Mouse (Mus musculus): Measurements from ENCODE around the gene 2900026A02Rik. TPM values are rescaled to one million over a fixed set of nuclear protein-coding genes. Genes with fewer than 3 reads are reported as not detected.

2900026A02Rik gene
- polyA plus RNA-seq, 1 experiment from 2014 or later, result 7.2 TPM

GRCm38 (mm10) chr5:113204193-113204592 lies 16.8 kb downstream of the 2900026A02Rik start:
- Histone ChIP-seq H3K4me1 (ENCODE audit: insufficient read depth, low read length) (peaks cover 28% of the 10 kb centered on the region), H3K4me2 (replicated peaks; ENCODE audit: low read depth, low read length) (no peak overlapping the region), H3K36me3 (ENCODE audit: insufficient read depth, low read length) (peaks cover 3% of the 10 kb centered on the region; the same call in 1 of the 2 replicates), H3K27ac (ENCODE audit: low read length) (no peak overlapping the region), H3K9ac (replicated peaks; ENCODE audit: low read length) (no peak overlapping the region), H3K4me3 (ENCODE audit: low read length) (no peak overlapping the region), H3K27me3 (ENCODE audit: insufficient read depth, low read length) (no peaks in the 10 kb centered on the region), H3K9me3 (ENCODE audit: low read length) (peaks cover 6% of the 10 kb centered on the region; the same call in 1 of the 2 replicates)
- 84% methylated on average over 9 of the region's 9 CpGs for WGBS
- ATAC-seq (ENCODE audit: low FRiP score, low TSS enrichment), result no peak

- 80% methylated on average over 10 of the region's 10 CpGs for WGBS
- Histone ChIP-seq H3K27me3 (ENCODE audit: insufficient read depth, low read length) (no peaks in the 10 kb centered on the region), H3K9ac (replicated peaks; ENCODE audit: low read length) (no peak overlapping the region), H3K27ac (ENCODE audit: low read length) (0 out of 2 replicates have a peak overlapping the region, but pooled peaks have one; percentile 33), H3K36me3 (ENCODE audit: insufficient read depth, low read length) (peaks cover 3% of the 10 kb centered on the region; the same call in 1 of the 2 replicates), H3K4me1 (ENCODE audit: insufficient read depth, low read length) (peaks cover 7% of the 10 kb centered on the region; the same call in 1 of the 2 replicates), H3K4me2 (replicated peaks; ENCODE audit: low read depth, low read length) (no peak overlapping the region), H3K9me3 (ENCODE audit: low read length) (peaks cover 6% of the 10 kb centered on the region; the same call in 1 of the 2 replicates), H3K4me3 (ENCODE audit: low read length) (no peak overlapping the region)
- no peak for ATAC-seq (ENCODE audit: low FRiP score, low TSS enrichment)
Observed at GRCm38 (mm10) chr5:113199772-113200134, 21.3 kb downstream of the 2900026A02Rik start.

- H3K4me3 ChIP-seq (ENCODE audit: low read length), result no peak overlapping the region
- no peak overlapping the region for H3K4me2 ChIP-seq (replicated peaks; ENCODE audit: low read depth, low read length)
- H3K36me3 ChIP-seq (ENCODE audit: insufficient read depth, low read length), result peaks cover 3% of the 10 kb centered on the region; the same call in 1 of the 2 replicates
- peak overlapping the region; percentile 6 for H3K27ac ChIP-seq (ENCODE audit: low read length)
- H3K4me1 ChIP-seq (ENCODE audit: insufficient read depth, low read length), result peaks cover 7% of the 10 kb centered on the region; the same call in 1 of the 2 replicates
- ATAC-seq (ENCODE audit: low FRiP score, low TSS enrichment), result no peak
- no peaks in the 10 kb centered on the region for H3K27me3 ChIP-seq (ENCODE audit: insufficient read depth, low read length)
- H3K9me3 ChIP-seq (ENCODE audit: low read length), result peaks cover 6% of the 10 kb centered on the region; the same call in 1 of the 2 replicates
- WGBS, result 52% methylated on average over 8 of the region's 8 CpGs
- H3K9ac ChIP-seq (replicated peaks; ENCODE audit: low read length), result no peak overlapping the region
Observed at GRCm38 (mm10) chr5:113199126-113199771, 21.8 kb downstream of the 2900026A02Rik start.

GRCm38 (mm10) chr5:113196916-113197794 lies 23.9 kb downstream of the 2900026A02Rik start:
- Histone ChIP-seq H3K4me3 (ENCODE audit: low read length) (no peak overlapping the region), H3K4me1 (ENCODE audit: insufficient read depth, low read length) (peaks cover 7% of the 10 kb centered on the region; the same call in 1 of the 2 replicates), H3K9ac (replicated peaks; ENCODE audit: low read length) (0 out of 2 replicates have a peak overlapping the region, but pooled peaks have one; percentile 1), H3K9me3 (ENCODE audit: low read length) (no peaks in the 10 kb centered on the region), H3K27me3 (ENCODE audit: insufficient read depth, low read length) (no peaks in the 10 kb centered on the region), H3K4me2 (replicated peaks; ENCODE audit: low read depth, low read length) (no peak overlapping the region), H3K27ac (ENCODE audit: low read length) (peak overlapping the region; percentile 78), H3K36me3 (ENCODE audit: insufficient read depth, low read length) (no peaks in the 10 kb centered on the region)
- 38% methylated on average over 9 of the region's 9 CpGs for WGBS
- no peak for ATAC-seq (ENCODE audit: low FRiP score, low TSS enrichment)

GRCm38 (mm10) chr5:113195907-113196306 lies 25.1 kb downstream of the 2900026A02Rik start:
- Histone ChIP-seq H3K36me3 (ENCODE audit: insufficient read depth, low read length) (peaks cover 4% of the 10 kb centered on the region; the same call in 1 of the 2 replicates), H3K4me1 (ENCODE audit: insufficient read depth, low read length) (peaks cover 7% of the 10 kb centered on the region; the same call in 1 of the 2 replicates), H3K27me3 (ENCODE audit: insufficient read depth, low read length) (no peaks in the 10 kb centered on the region), H3K9ac (replicated peaks; ENCODE audit: low read length) (no peak overlapping the region), H3K9me3 (ENCODE audit: low read length) (no peaks in the 10 kb centered on the region), H3K27ac (ENCODE audit: low read length) (no peak overlapping the region), H3K4me2 (replicated peaks; ENCODE audit: low read depth, low read length) (no peak overlapping the region), H3K4me3 (ENCODE audit: low read length) (no peak overlapping the region)
- ATAC-seq (ENCODE audit: low FRiP score, low TSS enrichment), result no peak
- WGBS, result 84% methylated on average over 6 of the region's 6 CpGs

- Histone ChIP-seq H3K27me3 (ENCODE audit: insufficient read depth, low read length) (no peaks in the 10 kb centered on the region), H3K4me2 (replicated peaks; ENCODE audit: low read depth, low read length) (no peak overlapping the region), H3K27ac (ENCODE audit: low read length) (no peak overlapping the region), H3K4me1 (ENCODE audit: insufficient read depth, low read length) (peaks cover 7% of the 10 kb centered on the region; the same call in 1 of the 2 replicates), H3K4me3 (ENCODE audit: low read length) (no peak overlapping the region), H3K9ac (replicated peaks; ENCODE audit: low read length) (no peak overlapping the region), H3K9me3 (ENCODE audit: low read length) (no peaks in the 10 kb centered on the region), H3K36me3 (ENCODE audit: insufficient read depth, low read length) (peaks cover 5% of the 10 kb centered on the region; the same call in 1 of the 2 replicates)
- WGBS, result 81% methylated on average over 12 of the region's 12 CpGs
- ATAC-seq (ENCODE audit: low FRiP score, low TSS enrichment), result no peak
Observed at GRCm38 (mm10) chr5:113195451-113195850, 25.6 kb downstream of the 2900026A02Rik start.

GRCm38 (mm10) chr5:113193762-113194161 lies 27.3 kb downstream of the 2900026A02Rik start:
- no peak overlapping the region for H3K9ac ChIP-seq (replicated peaks; ENCODE audit: low read length)
- no peak overlapping the region for H3K27ac ChIP-seq (ENCODE audit: low read length)
- ATAC-seq (ENCODE audit: low FRiP score, low TSS enrichment), result no peak
- H3K36me3 ChIP-seq (ENCODE audit: insufficient read depth, low read length), result peaks cover 12% of the 10 kb centered on the region; the same call in 1 of the 2 replicates
- peaks cover 4% of the 10 kb centered on the region; the same call in 1 of the 2 replicates for H3K4me1 ChIP-seq (ENCODE audit: insufficient read depth, low read length)
- no peaks in the 10 kb centered on the region for H3K9me3 ChIP-seq (ENCODE audit: low read length)
- no peaks in the 10 kb centered on the region for H3K27me3 ChIP-seq (ENCODE audit: insufficient read depth, low read length)
- no peak overlapping the region for H3K4me2 ChIP-seq (replicated peaks; ENCODE audit: low read depth, low read length)
- H3K4me3 ChIP-seq (ENCODE audit: low read length), result no peak overlapping the region
- WGBS, result 86% methylated on average over 18 of the region's 18 CpGs

- H3K36me3 ChIP-seq (ENCODE audit: insufficient read depth, low read length), result peaks cover 17% of the 10 kb centered on the region; the same call in 1 of the 2 replicates
- no peak for ATAC-seq (ENCODE audit: low FRiP score, low TSS enrichment)
- H3K4me3 ChIP-seq (ENCODE audit: low read length), result no peak overlapping the region
- no peak overlapping the region for H3K9ac ChIP-seq (replicated peaks; ENCODE audit: low read length)
- no peak overlapping the region for H3K27ac ChIP-seq (ENCODE audit: low read length)
- no peaks in the 10 kb centered on the region for H3K27me3 ChIP-seq (ENCODE audit: insufficient read depth, low read length)
- H3K4me2 ChIP-seq (replicated peaks; ENCODE audit: low read depth, low read length), result no peak overlapping the region
- H3K9me3 ChIP-seq (ENCODE audit: low read length), result no peaks in the 10 kb centered on the region
- H3K4me1 ChIP-seq (ENCODE audit: insufficient read depth, low read length), result no peaks in the 10 kb centered on the region; the same call in 1 of the 2 replicates
- 84% methylated on average over 14 of the region's 14 CpGs for WGBS
Observed at GRCm38 (mm10) chr5:113191901-113192300, 29.1 kb downstream of the 2900026A02Rik start.

GRCm38 (mm10) chr5:113190558-113190957 lies 30.5 kb downstream of the 2900026A02Rik start:
- Histone ChIP-seq H3K27ac (ENCODE audit: low read length) (no peak overlapping the region), H3K27me3 (ENCODE audit: insufficient read depth, low read length) (no peaks in the 10 kb centered on the region), H3K9me3 (ENCODE audit: low read length) (no peaks in the 10 kb centered on the region), H3K4me3 (ENCODE audit: low read length) (no peak overlapping the region), H3K4me2 (replicated peaks; ENCODE audit: low read depth, low read length) (no peak overlapping the region), H3K9ac (replicated peaks; ENCODE audit: low read length) (no peak overlapping the region), H3K36me3 (ENCODE audit: insufficient read depth, low read length) (peaks cover 19% of the 10 kb centered on the region; the same call in 1 of the 2 replicates), H3K4me1 (ENCODE audit: insufficient read depth, low read length) (no peaks in the 10 kb centered on the region; the same call in 1 of the 2 replicates)
- 58% methylated on average over 14 of the region's 14 CpGs for WGBS
- no peak for ATAC-seq (ENCODE audit: low FRiP score, low TSS enrichment)
